Mouse (Mus musculus) ES-E14 (cell line): Measurements from ENCODE around the gene Asic2. TPM values are rescaled to one million over a fixed set of nuclear protein-coding genes. Genes with fewer than 3 reads are reported as not detected.

ENCODE experiments used
- DNase-seq: peaks from one replicate; pipeline ENCODE4 v3.0.0-alpha.2; 2013; ENCODE audit warnings: low read depth, low spot score
- H3K27ac ChIP-seq: 2 replicates; pipeline ENCODE4 v1.5.1; 2012; ENCODE audit warnings: low read depth, mild to moderate bottlenecking, low read length, moderate library complexity, mixed read lengths; ENCODE audit not compliant: poor library complexity, insufficient read depth, severe bottlenecking
- H3K36me3 ChIP-seq: 2 replicates; pipeline ENCODE4 v1.6.1; 2012; ENCODE audit warnings: mild to moderate bottlenecking, low read length, moderate library complexity, mixed read lengths; ENCODE audit not compliant: control insufficient read depth, poor library complexity, insufficient read depth, severe bottlenecking
- H3K4me1 ChIP-seq, 2 experiments: fragments of 150-350 bp in 1 of 2; sonication (generic) in 1 of 2; 2 replicates each; pipeline ENCODE4 v1.6.1; 2012; ENCODE audit warnings: low read length in 2 of 2, mild to moderate bottlenecking in 1 of 2, mixed read lengths in 1 of 2; ENCODE audit not compliant: control insufficient read depth in 2 of 2, insufficient read depth in 2 of 2, poor library complexity in 1 of 2
- H3K4me3 ChIP-seq, 2 experiments: fragments of 150-350 bp in 1 of 2; sonication (generic) in 1 of 2; 2 replicates each; pipeline ENCODE4 v1.5.1; 2012; ENCODE audit warnings: low read length in 2 of 2, low read depth in 1 of 2, mild to moderate bottlenecking in 1 of 2, mixed read lengths in 1 of 2; ENCODE audit not compliant: insufficient read depth in 1 of 2, poor library complexity in 1 of 2, severe bottlenecking in 1 of 2
- H3K9ac ChIP-seq: 2 replicates; pipeline ENCODE4 v1.6.1; 2012; ENCODE audit warnings: low read depth, mild to moderate bottlenecking, low read length, mixed read lengths; ENCODE audit not compliant: poor library complexity, insufficient read depth, severe bottlenecking
- H3K9me3 ChIP-seq: fragments of 150-350 bp; sonication (generic); 2 replicates; pipeline ENCODE4 v1.6.1; 2012; ENCODE audit warnings: low read depth, mild to moderate bottlenecking, low read length; ENCODE audit not compliant: control insufficient read depth, insufficient read depth
- CHD2 ChIP-seq: IDR thresholded peaks from 2 replicates; pipeline ENCODE4 v1.6.1; 2014; ENCODE audit warnings: mild to moderate bottlenecking, low read depth, low read length, inconsistent platforms
- HCFC1 ChIP-seq: IDR thresholded peaks from 2 replicates; pipeline ENCODE4 v1.6.1; 2012; ENCODE audit warnings: low read length, inconsistent platforms, borderline replicate concordance; ENCODE audit not compliant: insufficient read depth
- MAFK ChIP-seq: IDR thresholded peaks from 2 replicates; pipeline ENCODE4 v1.6.1; 2014; ENCODE audit warnings: mild to moderate bottlenecking, low read depth, low read length, inconsistent platforms; ENCODE audit not compliant: insufficient read depth
- ZC3H11A ChIP-seq: IDR thresholded peaks from 2 replicates; pipeline ENCODE4 v1.6.1; 2012; ENCODE audit warnings: low read depth, mild to moderate bottlenecking, inconsistent platforms, low read length, borderline replicate concordance
- ZNF384 ChIP-seq: IDR thresholded peaks from 2 replicates; pipeline ENCODE4 v1.6.1; 2012; ENCODE audit warnings: low read depth, low read length, inconsistent platforms
- in situ Hi-C, 2 experiments: fragments of 600-800 bp; cut with MboI; formaldehyde crosslinking; loops; one replicate each; pipeline ENCODE4 v1.15.1; 2025; ENCODE audit warnings: low sequenced_read_pairs in 2 of 2, inconsistent platforms in 1 of 2; ENCODE audit not compliant: unreplicated experiment in 2 of 2
- total RNA-seq: library from RNA; depleted of rRNA; stranded (reverse); fragments of 300-350 nt; gene quantifications from 2 replicates; pipeline ENCODE4 v1.2.3, GENCODE M21; 2012

Gene Asic2
- total RNA-seq, 1 experiment = 0.13 TPM

GRCm38 (mm10) chr11:81032151-81032550 is 936.1 kb downstream of the Asic2 start:
- Histone ChIP-seq H3K4me3 (no peak overlapping the region), H3K27ac (no peak overlapping the region), H3K9ac (no peak overlapping the region), H3K9me3 (no peaks in the 10 kb centered on the region), H3K4me1 (no peaks in the 10 kb centered on the region), H3K36me3 (no peaks in the 10 kb centered on the region)
- DNase-seq = no peak
- TF ChIP-seq MAFK = no peak
- no peak for TF ChIP-seq ZC3H11A
- no peak for TF ChIP-seq HCFC1
- no peak for TF ChIP-seq CHD2
- TF ChIP-seq ZNF384 = no peak
- in situ Hi-C loops = no loop called here

DNA sequence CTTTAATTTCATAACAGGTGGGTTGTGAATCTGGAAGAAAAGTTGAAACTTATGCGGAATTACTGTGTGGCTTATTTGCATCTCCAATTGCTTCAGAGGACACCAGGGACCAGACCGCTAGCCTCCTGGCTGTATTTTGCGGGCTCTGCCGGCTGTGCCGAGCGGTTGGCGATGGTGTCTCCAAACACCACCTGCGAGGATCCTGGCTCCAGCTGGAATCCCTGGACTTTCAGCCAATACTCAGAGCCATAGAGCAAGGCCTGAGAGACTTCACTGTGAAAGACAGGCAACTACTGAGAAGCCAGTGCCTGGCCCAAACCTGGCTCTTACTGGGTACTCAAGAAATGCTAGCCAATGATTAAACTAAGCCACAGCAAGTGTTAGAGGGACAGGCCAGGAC is 953.5 kb downstream of the Asic2 start:
- Histone ChIP-seq H3K4me1 (no peaks in the 10 kb centered on the region), H3K4me3 (no peak overlapping the region), H3K27ac (no peak overlapping the region), H3K9ac (no peak overlapping the region), H3K36me3 (no peaks in the 10 kb centered on the region), H3K9me3 (no peaks in the 10 kb centered on the region)
- DNase-seq = no peak
- TF ChIP-seq ZNF384 (no peak), MAFK (no peak), HCFC1 (no peak), ZC3H11A (no peak), CHD2 (no peak)
- in situ Hi-C loops = no loop called here

- H3K4me1 ChIP-seq = no peaks in the 10 kb centered on the region
- in situ Hi-C loops = no loop called here
- TF ChIP-seq ZC3H11A = no peak
- TF ChIP-seq HCFC1 = no peak
- DNase-seq = no peak
- H3K9me3 ChIP-seq = no peaks in the 10 kb centered on the region
- no peaks in the 10 kb centered on the region for H3K36me3 ChIP-seq
- H3K4me3 ChIP-seq = no peak overlapping the region
- H3K9ac ChIP-seq = no peak overlapping the region
- H3K27ac ChIP-seq = no peak overlapping the region
Observed at GRCm38 (mm10) chr11:81013501-81013900, 954.8 kb downstream of the Asic2 start.

DNA sequence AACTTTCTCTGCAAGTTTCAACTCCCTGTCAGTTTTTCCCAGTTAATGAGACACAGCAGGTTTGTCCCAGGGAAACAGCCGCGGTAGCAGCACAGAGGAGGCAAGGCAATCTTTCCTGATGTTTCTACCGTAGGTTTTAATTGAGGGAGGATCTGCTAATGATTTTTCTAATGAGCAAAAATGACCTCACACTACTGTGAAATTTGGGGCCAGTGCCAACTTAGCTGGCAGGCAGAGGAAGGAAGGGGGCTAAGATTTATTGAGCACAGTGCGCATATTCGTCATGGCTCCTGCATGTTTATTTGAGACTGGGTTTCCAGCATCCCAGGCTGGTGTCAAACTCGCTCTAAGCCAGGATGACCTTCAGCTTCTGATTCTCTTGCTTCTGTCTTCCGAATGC is 957.5 kb downstream of the Asic2 start:
- TF ChIP-seq ZC3H11A (no peak), HCFC1 (no peak), ZNF384 (no peak), CHD2 (no peak), MAFK (no peak)
- H3K27ac ChIP-seq = no peak overlapping the region
- no peaks in the 10 kb centered on the region for H3K4me1 ChIP-seq
- H3K9me3 ChIP-seq = no peaks in the 10 kb centered on the region
- in situ Hi-C loops = no loop called here
- no peaks in the 10 kb centered on the region for H3K36me3 ChIP-seq
- no peak overlapping the region for H3K4me3 ChIP-seq
- H3K9ac ChIP-seq = no peak overlapping the region
- DNase-seq = no peak

- Histone ChIP-seq H3K36me3 (no peaks in the 10 kb centered on the region), H3K4me1 (no peaks in the 10 kb centered on the region), H3K4me3 (no peak overlapping the region), H3K9ac (no peak overlapping the region), H3K27ac (no peak overlapping the region), H3K9me3 (no peaks in the 10 kb centered on the region)
- DNase-seq = no peak
- in situ Hi-C loops = no loop called here
- no peak for TF ChIP-seq HCFC1
Observed at GRCm38 (mm10) chr11:81009366-81009765, 958.9 kb downstream of the Asic2 start.
